Mouse (Mus musculus) G1E (cell line): Measurements from ENCODE around the gene Prol1.

Experiments
- CTCF ChIP-seq: IDR thresholded peaks from 2 replicates; pipeline ENCODE4 v1.5.1; 2012; ENCODE audit warnings: low read depth, low read length, inconsistent platforms, mixed read lengths
- GATA1 ChIP-seq: IDR thresholded peaks from 2 replicates; pipeline ENCODE4 v1.6.1; 2012; ENCODE audit warnings: borderline replicate concordance, low read length, inconsistent platforms, mixed read lengths
- TAL1 ChIP-seq: conservative IDR thresholded peaks from 2 replicates; pipeline ENCODE4 v1.6.1; 2012; ENCODE audit warnings: low read depth, low read length, inconsistent platforms, mixed read lengths

DNA sequence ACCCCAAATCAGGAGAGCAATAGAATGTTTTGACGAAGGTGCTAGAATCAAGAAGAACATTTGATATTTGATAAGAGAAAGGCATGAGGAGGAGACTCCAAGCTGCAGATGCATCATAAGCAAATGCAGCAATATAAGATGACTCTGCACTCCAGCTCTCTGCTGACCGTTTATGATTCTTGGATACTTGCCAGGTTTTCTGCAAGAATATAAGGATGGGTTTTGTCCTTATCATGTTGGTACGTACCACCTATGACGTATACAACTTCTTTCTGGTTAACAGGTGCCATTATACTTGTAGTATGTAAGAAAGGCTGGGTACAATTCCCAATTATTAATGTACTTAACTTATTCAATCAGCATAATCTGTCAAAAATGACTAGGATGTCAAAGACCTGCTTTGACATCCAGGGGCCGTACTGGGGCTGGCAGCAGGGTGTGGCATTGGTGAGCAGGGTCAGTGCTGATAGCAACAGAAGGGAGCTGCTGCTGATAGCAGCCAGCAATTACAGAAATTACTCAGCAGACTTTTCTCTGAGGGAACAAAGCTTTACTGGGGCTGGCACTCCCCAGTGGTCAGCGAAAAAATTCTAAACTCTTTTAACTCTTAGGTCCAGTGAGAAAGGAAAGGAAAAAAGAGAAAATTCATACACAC, 53.6 kb downstream of the Prol1 start:
- TF ChIP-seq CTCF (no peak), GATA1 (no peak), TAL1 (no peak)
